Mouse (Mus musculus): ENCODE measurements around the gene Elfn2.

The Elfn2 gene

GRCm38 (mm10) chr15:78718290-78719250 lies at the start of gene Elfn2:
Elfn2 (minus strand) TSS chr15:78718771.
- peak; percentile 66 for DNase-seq (ENCODE audit: low spot score)

- DNase-seq (ENCODE audit: low spot score): no peak
These were observed 45.1 kb upstream of the Elfn2 start for GRCm38 (mm10) chr15:78763704-78764103.

DNA sequence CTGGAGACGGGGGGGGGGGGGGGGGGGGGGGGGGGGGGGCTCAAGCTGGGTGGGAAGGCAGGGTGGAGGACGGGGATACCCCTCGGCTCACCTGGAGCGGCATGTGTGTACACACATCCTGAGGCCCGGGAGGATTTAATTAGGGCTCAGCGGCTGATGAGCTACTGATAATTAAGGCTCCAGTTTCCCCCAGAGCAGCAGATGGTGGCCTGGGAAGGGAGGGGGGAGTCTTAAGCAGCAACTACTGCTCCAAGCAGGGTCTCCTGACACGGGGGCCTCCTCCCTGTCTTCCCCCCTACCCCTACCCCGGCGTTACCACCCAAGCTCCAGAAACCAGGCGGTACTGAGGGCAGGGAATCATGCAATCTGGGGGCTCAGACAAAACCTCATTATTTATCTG lies 44.6 kb upstream of the Elfn2 start:
- DNase-seq (ENCODE audit: low spot score): no peak

- no peak for DNase-seq (ENCODE audit: low spot score)
These were observed 42.5 kb upstream of the Elfn2 start for GRCm38 (mm10) chr15:78761112-78761511.

DNA sequence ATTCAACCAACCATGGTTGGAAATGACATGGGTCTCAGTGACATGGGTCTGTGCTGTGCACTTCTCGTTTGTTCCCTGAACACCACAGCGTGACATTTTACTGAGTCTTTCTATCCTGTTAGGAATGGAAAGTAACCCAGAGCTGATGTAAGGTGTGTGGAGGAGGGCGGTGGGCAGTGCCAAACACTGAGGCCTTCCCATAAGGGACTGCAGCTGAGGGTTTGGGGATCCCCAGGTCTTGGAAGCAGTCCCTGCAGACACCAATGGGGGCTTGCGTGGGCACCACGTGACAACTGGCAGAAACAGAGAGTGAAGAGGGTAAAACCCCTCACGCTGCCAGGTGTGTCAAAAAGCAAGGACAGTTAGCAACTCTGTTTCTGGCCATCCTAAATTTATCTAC lies 39.6 kb upstream of the Elfn2 start:
- no peak for DNase-seq (ENCODE audit: low spot score)

DNA sequence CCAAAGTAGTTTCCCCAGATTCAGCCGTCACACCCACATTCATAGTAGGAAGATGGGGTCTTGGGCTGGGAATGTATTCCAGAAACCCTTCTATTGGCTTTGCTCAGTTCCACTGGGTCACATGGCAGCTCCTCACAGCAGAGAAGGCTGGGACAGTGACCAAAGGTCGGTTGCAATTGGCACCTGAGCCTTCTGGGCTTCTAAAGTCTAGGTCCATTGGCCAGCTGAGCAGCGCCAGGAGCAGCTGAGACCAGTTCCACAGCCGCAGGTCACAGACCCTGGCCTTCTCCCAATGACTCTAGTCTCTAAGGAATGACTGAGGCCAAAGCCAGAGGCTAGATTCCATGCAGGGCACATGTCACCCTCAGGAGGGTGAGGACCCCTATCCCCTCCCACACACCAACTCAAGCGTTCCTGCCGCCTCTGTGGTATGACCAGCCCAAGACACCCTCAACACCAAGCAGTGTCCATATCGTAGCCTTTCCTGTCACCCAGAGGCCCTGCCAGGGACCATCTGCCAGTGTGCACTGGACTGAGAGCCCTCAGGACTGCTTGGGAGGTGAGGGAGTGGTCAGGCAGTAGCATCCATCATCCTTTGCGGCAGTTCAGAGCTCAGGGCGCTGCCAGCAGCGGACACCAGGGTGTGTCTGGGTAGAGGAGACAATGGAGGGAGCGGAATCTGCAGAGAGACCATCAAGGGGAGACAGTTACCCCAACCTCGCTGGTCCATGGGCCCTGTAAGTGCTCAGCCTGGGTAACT lies 37.6 kb upstream of the Elfn2 start:
- DNase-seq (ENCODE audit: low spot score): no peak

DNA sequence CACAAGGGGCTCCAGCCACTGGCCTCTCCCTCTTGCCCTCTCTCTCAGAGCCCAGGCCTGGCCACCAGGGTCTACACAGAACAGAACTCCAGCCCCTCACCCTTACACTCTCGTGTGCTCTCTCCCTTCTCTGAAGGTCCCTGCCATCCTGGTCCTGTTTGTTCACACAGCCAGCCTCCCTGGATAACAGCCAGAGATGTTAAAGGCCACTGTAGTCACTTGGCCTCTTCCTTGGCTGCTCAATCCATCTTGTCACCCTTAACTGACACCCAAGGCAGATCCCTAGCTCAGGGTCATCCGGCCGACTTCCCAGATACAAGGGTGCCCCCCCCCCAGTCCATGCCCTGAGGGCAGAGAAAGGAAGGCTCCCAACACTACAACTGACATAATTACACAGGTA lies 36.7 kb upstream of the Elfn2 start:
- DNase-seq (ENCODE audit: low spot score): no peak

GRCm38 (mm10) chr15:78754144-78754543 lies 35.6 kb upstream of the Elfn2 start:
- DNase-seq (ENCODE audit: low spot score): no peak

GRCm38 (mm10) chr15:78752991-78753390 lies 34.4 kb upstream of the Elfn2 start:
- DNase-seq (ENCODE audit: low spot score): no peak

DNA sequence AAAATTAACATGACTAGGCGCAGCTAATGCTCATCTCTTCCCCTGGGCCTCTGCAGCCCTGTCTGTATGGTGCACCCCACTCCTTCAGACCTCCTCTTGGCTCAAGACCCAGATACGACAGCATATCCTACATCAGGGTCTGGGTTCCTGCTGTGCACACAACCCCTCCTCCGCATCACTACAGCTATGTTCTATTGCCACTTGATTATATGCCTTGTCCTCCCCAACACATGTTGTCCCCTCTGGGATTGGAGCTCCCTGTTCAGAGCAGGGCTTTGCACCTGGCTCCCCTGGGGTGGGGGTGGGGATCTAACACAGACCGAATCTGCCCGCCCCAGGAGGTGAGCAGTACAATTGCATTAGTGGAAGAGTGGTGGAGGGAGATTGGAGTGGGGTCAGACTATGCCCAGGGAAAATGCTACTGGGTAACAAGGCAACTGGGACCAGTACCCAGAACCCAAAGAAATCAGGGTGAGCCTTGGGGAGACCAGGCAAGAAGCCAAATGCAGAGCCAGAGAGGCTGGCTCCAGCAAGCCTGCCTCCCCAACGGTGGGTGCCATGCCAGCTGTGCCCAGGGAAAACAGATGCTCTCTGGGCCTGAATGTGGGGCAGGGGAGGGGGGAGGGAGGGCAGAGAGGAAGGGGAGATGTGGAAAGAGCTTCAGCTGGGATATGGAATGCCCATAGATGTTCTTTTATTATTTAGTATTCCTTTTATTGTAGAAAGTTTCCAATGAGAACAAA lies 32.2 kb upstream of the Elfn2 start:
- no peak for DNase-seq (ENCODE audit: low spot score)

- DNase-seq (ENCODE audit: low spot score): no peak
These were observed 31.3 kb upstream of the Elfn2 start for GRCm38 (mm10) chr15:78749855-78750254.

DNA sequence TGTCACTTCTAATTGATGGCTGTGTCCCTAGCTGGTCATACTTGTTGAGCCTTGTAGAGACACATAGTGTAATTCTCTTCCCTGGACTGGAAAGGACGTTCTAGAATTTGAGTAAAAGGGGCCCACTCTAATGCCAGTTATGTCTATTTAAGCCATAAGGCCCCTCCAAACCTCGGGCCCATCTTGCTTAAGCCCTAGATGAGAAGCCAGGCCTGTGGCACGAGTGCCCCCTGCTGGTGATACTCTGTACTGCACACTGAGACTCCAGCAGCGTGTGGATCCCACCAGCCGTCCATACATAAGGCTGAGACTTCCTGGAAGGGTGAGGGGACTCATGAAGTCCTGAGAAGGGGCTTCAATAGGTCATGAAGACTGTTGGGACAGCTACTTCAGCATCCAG lies 25.6 kb upstream of the Elfn2 start:
- peak; percentile 93 for DNase-seq (ENCODE audit: low spot score)

GRCm38 (mm10) chr15:78742831-78743230 lies 24.3 kb upstream of the Elfn2 start:
- DNase-seq (ENCODE audit: low spot score): no peak

- no peak for DNase-seq (ENCODE audit: low spot score)
These were observed 22.1 kb upstream of the Elfn2 start for GRCm38 (mm10) chr15:78740662-78741061.

DNA sequence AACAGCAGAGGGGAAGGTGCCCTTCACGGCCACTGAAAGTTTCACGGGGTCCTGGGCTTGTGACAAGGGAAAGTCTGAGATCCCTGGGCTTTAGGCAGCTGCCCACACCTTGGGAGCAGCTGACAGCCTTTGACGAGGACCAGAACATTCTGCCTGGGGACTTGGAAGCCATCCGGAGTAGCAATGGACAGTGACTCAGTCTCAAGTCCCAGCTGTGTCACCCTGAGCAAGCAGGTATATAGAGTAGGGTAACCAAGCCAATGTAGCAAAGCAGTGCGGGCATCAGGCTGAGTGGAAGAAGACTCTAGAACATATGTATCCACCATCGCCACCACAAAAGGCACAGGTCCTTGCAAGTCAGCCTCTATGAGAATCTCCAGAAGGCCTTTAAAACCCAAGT lies 18.6 kb upstream of the Elfn2 start:
- DNase-seq (ENCODE audit: low spot score): no peak

GRCm38 (mm10) chr15:78736681-78737100 lies 18.1 kb upstream of the Elfn2 start:
- no peak for DNase-seq (ENCODE audit: low spot score)

DNA sequence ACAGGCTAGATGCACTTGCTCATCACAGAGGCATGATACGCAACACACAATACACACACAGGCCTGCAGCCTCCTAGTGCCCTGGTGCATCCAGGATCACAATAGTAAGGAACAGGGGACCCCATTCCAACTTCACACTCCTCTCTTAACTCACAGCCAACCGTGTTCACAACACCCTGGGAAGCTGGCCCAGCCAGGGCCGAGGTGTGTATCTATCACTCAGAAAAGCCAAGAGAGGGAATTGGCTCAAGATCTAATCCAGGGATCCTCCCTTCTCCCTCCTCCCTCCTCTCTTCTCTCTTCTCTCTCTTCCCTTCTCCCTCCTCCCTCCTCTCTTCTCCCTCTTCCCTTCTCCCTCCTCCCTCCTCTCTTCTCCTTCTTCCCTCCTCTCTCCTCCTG lies 17.6 kb upstream of the Elfn2 start:
- DNase-seq (ENCODE audit: low spot score): no peak

DNA sequence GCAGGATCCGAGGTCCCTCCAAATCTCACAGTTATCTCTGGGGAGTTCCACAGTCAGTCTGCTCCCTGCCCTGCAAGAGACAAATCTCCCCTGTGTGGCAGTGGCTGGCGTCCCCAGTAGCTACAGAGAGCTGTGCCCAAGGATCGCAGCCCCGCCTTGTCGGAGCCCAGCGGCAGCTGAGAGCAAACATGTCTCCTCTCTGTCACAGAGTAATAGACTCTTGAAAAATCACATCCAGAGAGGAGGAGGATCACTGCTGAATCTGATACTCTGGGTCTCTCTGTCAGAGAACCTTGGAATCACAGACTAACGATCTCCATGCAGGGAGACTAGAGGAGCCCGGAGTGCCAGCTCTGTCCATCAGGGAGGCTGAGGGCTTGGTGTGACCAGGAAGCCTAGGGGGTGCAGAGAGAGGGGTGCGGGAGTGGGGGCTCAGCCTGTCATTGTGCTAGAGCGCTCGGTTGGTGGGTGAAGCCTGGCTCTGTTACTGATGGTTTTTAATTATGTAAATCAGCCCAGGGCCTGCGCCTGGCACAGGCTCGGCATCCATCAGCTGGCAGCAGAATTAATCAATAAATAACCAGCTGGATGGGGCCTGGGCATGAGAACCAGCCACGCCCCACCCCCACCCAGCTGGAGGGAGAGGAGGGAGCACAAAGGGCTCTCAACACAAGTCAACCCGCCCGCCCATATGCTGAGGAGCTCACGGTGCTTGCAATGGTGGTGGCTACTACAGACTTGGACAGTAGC lies 17.0 kb upstream of the Elfn2 start:
- no peak for DNase-seq (ENCODE audit: low spot score)

DNA sequence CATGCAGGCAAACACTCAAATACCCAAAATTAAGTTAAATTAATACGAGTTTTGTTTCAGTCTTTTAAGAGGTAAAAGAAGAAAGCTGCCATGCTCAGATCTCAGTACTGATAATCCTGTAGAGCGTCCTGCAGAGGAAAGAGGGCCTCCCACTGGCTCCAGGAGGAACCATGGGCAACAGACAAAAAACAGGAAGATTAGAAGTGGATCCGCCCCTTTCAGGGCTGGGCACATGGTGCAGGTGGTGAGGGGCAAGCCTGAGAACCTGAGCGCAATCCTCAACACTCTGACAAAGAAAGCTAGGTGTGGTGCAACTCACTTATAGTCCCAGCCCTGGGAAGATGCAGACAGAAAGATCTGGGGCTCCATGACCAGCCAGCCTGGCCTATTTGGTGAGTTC lies 13.3 kb upstream of the Elfn2 start:
- DNase-seq (ENCODE audit: low spot score): no peak

DNA sequence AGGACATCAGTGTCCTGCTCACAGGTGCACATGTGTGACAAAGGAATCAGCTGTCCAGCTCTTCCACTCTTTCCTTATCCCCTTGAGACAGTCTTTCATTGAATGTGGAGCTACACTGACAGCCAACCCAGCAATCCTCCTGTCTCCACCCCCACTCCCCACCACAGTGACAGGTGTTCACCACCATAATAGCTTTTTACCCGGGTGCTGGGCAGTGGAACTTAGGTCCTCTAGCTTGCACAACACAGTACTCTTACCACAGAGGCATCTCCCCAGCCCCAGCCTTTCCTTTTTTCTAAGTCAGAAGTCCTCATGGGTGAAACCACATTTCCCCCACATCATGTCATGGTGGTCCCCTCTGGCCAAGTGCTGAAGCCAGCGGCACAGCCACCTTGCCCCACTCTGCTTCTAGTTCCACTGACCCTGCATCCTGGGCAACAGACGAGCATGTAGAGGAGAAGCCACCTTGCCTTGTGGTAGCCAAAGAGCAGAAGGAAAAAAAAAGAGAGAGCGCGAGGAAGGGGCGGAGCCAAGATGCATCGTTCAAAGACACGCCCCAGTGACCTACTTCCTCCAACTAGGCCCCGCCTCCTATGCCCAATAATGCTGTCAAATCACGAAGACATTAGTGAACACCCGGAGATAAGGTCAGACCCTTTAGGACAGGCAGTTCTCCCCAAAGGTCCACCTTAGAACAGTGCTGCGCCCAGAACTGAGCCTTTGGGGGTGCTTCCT lies 11.9 kb upstream of the Elfn2 start:
- DNase-seq (ENCODE audit: low spot score): no peak

DNA sequence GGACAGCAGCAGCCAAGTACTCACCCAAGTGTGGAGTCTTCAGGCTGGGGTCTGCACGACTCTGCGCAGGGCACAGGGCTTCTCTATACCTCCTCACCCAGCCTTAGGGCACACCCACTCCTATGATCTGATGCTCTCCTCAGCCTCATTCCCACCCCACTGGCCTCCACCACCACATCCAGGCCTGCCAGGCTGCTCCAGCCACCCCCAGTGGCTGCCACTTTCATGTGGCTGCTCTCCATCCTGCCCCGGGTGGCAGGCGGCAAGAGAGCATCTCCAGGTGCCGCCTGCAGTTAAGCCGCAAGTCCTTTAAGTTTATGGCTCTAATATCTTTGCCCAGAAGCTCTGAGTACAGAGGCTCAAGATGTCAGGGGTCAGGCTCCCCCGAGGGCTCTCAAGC lies 8.1 kb upstream of the Elfn2 start:
- no peak for DNase-seq (ENCODE audit: low spot score)

Data from testis, postnatal 10 days (tissue).